ENCODE assay signal across 22 mouse cellular contexts in the genomic region with DNA sequence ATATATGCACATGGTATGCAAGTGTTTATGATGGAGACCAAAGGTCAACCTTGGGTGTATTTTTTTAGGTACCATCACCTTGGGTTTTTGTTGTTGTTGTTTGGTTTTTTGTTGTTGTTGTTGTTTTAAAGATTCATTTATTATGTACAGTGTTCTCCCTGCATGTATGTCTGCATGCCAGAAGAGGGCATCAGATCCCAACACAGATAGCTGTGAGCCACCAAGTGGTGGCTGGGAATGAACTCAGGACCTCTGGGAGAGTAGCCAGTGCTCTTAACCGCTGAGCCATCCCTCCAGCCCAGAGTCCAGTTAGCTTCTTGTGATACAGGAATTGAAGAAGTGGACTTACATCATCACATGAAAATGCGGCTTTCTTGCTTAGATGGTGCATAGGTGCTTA.
DNase-seq lines count a peak whose midpoint lies in the region; ATAC-seq and TF ChIP-seq lines count a peak whose summit lies in the region.
"Had no signal": no experiment of that assay in that cellular context is flagged by ENCODE, and none has a peak within 500 bp of the region (broad histone marks: within the 10 kb centered on the region; RNA-seq: fewer than 3 reads in every experiment).

No protein-coding gene starts in this region.

- no peaks in the 10 kb centered on the region for H3K36me3 ChIP-seq in heart, adult 2 months (ENCODE audit: control insufficient read depth, insufficient read depth, low read length)
- H3K36me3 ChIP-seq: embryonic facial prominence, embryonic 12.5 days; heart, embryonic 12.5 days; hindbrain, embryonic 15.5 days; limb, embryonic 13.5 days had no signal

- H3K27me3 ChIP-seq in heart, adult 2 months (ENCODE audit: control insufficient read depth, insufficient read depth, low read length), result no peaks in the 10 kb centered on the region
- H3K27me3 ChIP-seq: embryonic facial prominence, embryonic 12.5 days; heart, embryonic 12.5 days; hindbrain, embryonic 15.5 days had no signal

- H3K9ac ChIP-seq in heart, adult 2 months (ENCODE audit: low read depth, low read length), result no peak overlapping the region
- H3K9ac ChIP-seq: embryonic facial prominence, embryonic 12.5 days; heart, embryonic 12.5 days; hindbrain, embryonic 15.5 days; limb, embryonic 13.5 days had no signal

- DNase-seq in heart, adult 2 months, result no peak
- DNase-seq in heart, adult 8-10 months (ENCODE audit: low spot score), result no peak
- DNase-seq in left cerebral cortex, adult 2 months (ENCODE audit: extremely low spot score in 1 of 2, low spot score in 2 of 2), result no peak
- no peak for DNase-seq in left cerebral cortex, adult 11 months (ENCODE audit: low spot score)
- DNase-seq in 416B (ENCODE audit: low read depth) (peak; percentile 34), R1 (ENCODE audit: low read depth, low spot score) (peak; percentile 45)
- no peak for DNase-seq in retina, embryonic 14.5 days (ENCODE audit: low spot score)
- DNase-seq: cerebellum, adult 9-11 months; gastrocnemius, postnatal 25 days; heart, postnatal 36 days; kidney, adult 18-20 months; kidney, postnatal 4 days; lung, postnatal 4 days; right cerebral cortex, postnatal 4 days; thymus, postnatal 14 days had no signal

- no peak for ATAC-seq in cerebellum, adult (ENCODE audit: insufficient number of reproducible peaks, low FRiP score, low TSS enrichment)
- ATAC-seq: forebrain, embryonic 14.5 days had no signal

- no peaks in the 10 kb centered on the region for H3K79me2 ChIP-seq in heart, adult 2 months (replicated peaks; ENCODE audit: control insufficient read depth, insufficient read depth, low read length)

- 93% methylated on average over 2 of the region's 2 CpGs for WGBS in heart, adult 2 months

- peak; percentile 18 for TF ChIP-seq CTCF in heart, adult 2 months (IDR thresholded peaks at IDR 0.05)
- TF ChIP-seq CTCF in left cerebral cortex, adult 2 months (IDR thresholded peaks at IDR 0.05), result peak; percentile 4

- TF ChIP-seq POLR2A in heart, adult 2 months (IDR thresholded peaks at IDR 0.05; ENCODE audit: insufficient read depth, low read depth, low read length), result no peak

- H3K27ac ChIP-seq in heart, adult 2 months, result no peak overlapping the region
- H3K27ac ChIP-seq in left cerebral cortex, adult 2 months, result no peak overlapping the region
- H3K27ac ChIP-seq: embryonic facial prominence, embryonic 12.5 days; hindbrain, embryonic 15.5 days; limb, embryonic 13.5 days had no signal

- no peaks in the 10 kb centered on the region for H3K4me1 ChIP-seq in heart, adult 2 months (ENCODE audit: control insufficient read depth, insufficient read depth, low read length)
- H3K4me1 ChIP-seq: hindbrain, embryonic 15.5 days had no signal

- no peak for TF ChIP-seq EP300 in heart, adult 2 months (IDR thresholded peaks at IDR 0.05; ENCODE audit: insufficient read depth, low read depth, low read length)

- intact Hi-C loops in heart, adult 2 months (cut with DNase I), result no loop called here
- intact Hi-C loops in left cerebral cortex, adult 2 months (cut with DNase I), result no loop called here

- no peak overlapping the region for H3K4me3 ChIP-seq in heart, adult 2 months
- no peak overlapping the region for H3K4me3 ChIP-seq in left cerebral cortex, adult 2 months
- H3K4me3 ChIP-seq: embryonic facial prominence, embryonic 12.5 days; erythroblast, embryonic 14.5 days; heart, embryonic 12.5 days; hindbrain, embryonic 15.5 days; limb, embryonic 13.5 days had no signal

Comparison
In these comparisons a context has a peak if more than half of its experiments do, and no peak if none do; other contexts are left out.
1. DNase-seq: peak in 416B (single experiment) and R1 (single experiment); none in heart, adult 2 months (0 of 2), heart, adult 8-10 months (single experiment), left cerebral cortex, adult 2 months (0 of 2), left cerebral cortex, adult 11 months (single experiment) and retina, embryonic 14.5 days (single experiment).